Mouse (Mus musculus): Measurements from ENCODE around the gene Fbxo34. TPM values are rescaled to one million over a fixed set of nuclear protein-coding genes. Genes with fewer than 3 reads are reported as not detected.
"Not testable (repeated sequence)": the region's sequence is repeated elsewhere in the genome, so short reads cannot be mapped to it uniquely, and the experiment has no call there.

Fbxo34 gene
- total RNA-seq, 2 experiments from 2014 or later, result 11.2 to 20.7 TPM

DNA sequence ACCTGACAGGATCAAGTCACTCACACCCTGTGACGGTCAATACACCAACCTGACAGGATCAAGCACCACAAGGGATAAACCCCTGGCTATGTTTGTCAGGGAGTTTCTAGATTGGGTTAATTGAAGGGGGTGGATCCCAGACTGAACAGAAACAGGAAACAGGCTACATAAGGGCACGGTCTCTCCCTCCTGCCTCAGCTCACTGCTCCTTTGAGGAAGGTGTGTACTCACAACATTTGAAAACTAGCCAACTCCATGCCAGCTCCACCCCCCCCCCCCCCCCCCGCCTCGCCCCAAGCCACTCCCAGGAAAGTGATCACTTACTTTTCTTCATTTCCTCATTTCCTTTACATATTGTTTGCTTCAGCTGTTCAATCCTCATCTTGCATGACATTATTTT, 104.0 kb downstream of the Fbxo34 start:
- ATAC-seq (ENCODE audit: poor library complexity, severe bottlenecking), result peak; percentile 43; the same call in 1 of the 2 replicates

- no peak for ATAC-seq (ENCODE audit: poor library complexity, severe bottlenecking)
Measured at GRCm38 (mm10) chr14:47555225-47555624, 105.0 kb downstream of the Fbxo34 start.

DNA sequence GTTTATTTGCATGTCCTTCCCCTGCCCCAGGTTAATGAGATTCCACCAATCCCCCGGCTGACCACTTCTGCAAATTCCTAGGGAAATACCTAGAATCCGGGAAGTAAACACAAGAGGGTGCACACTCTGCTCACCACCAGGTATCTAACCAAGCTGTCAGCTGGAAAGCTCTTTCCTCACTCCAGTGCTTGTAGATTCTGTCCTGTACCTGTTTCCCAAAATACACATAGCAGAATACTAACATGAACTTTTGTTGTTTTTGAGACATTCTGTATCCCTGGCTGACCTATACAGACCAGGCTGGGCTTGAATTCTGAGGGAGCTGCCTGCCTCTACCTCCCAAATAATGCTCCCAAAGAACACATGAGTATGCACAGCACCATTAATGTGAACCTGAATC, 110.5 kb downstream of the Fbxo34 start:
- no peak for ATAC-seq (ENCODE audit: poor library complexity, severe bottlenecking)

- no peak for ATAC-seq (ENCODE audit: poor library complexity, severe bottlenecking)
Measured at GRCm38 (mm10) chr14:47562530-47562929, 112.3 kb downstream of the Fbxo34 start.

DNA sequence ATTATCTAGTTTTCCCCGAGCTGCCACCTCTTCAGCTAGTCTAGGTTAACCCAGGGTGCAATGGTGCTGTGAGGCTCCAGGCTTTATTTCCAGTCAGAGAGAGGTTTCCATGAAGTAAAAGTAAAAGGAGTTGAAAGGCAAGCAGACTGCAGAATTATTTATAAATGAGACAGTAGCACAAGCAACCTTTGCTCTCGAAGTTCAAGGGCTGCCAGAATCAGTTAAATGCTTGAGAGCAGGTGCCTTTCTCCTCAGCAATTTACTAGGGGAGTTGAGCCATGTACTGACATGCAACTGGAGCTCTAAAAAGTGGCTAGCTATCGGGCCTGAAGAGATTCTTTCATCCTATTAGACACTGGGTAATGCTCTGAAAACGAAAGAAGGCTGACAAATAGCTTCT, 112.9 kb downstream of the Fbxo34 start:
- ATAC-seq (ENCODE audit: poor library complexity, severe bottlenecking), result no peak

GRCm38 (mm10) chr14:47567962-47568652, 117.9 kb downstream of the Fbxo34 start:
- ATAC-seq (ENCODE audit: poor library complexity, severe bottlenecking), result peak; percentile 94

DNA sequence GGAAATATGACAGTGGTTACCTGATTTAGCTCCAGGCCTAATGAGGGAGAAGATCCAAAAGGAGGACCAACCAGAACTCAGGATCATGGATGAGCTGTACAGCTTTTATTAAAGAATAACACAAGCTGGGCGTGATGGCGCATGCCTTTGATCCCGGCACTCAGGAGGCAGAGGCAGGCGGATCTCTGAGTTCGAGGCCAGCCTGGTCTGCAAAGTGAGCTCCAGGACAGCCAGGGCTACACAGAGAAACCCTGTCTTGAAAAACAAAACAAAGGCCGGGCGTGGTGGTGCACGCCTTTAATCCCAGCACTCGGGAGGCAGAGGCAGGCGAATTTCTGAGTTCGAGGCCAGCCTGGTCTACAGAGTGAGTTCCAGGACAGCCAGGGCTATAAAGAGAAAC, 120.3 kb downstream of the Fbxo34 start, which contains the start of gene Atg14:
Gene Atg14 (minus strand): TSS at position 101 of the 400 bp plus-strand sequence.
- not testable (repeated sequence) for ATAC-seq (ENCODE audit: poor library complexity, severe bottlenecking)

GRCm38 (mm10) chr14:47572707-47573106, 122.5 kb downstream of the Fbxo34 start:
- no peak for ATAC-seq (ENCODE audit: poor library complexity, severe bottlenecking)

- ATAC-seq (ENCODE audit: poor library complexity, severe bottlenecking), result no peak
Measured at GRCm38 (mm10) chr14:47574721-47575120, 124.5 kb downstream of the Fbxo34 start.

- no peak for ATAC-seq (ENCODE audit: poor library complexity, severe bottlenecking)
Measured at GRCm38 (mm10) chr14:47576687-47577086, 126.5 kb downstream of the Fbxo34 start.

GRCm38 (mm10) chr14:47578086-47578485, 127.9 kb downstream of the Fbxo34 start:
- ATAC-seq (ENCODE audit: poor library complexity, severe bottlenecking), result no peak

GRCm38 (mm10) chr14:47581280-47581679, 131.1 kb downstream of the Fbxo34 start:
- no peak for ATAC-seq (ENCODE audit: poor library complexity, severe bottlenecking)

Other genes starting within 250 kb of the Fbxo34 start
- 28.1 and 30.4 TPM in 2 replicates for gene Wdhd1, start 173.6 kb upstream of the Fbxo34 start, total RNA-seq (2015)
- 66.9 and 71.0 TPM in 2 replicates for gene Wdhd1, start 173.6 kb upstream of the Fbxo34 start, total RNA-seq (2017)
- 20.3 and 23.5 TPM in 2 replicates for gene Socs4, start 173.5 kb upstream of the Fbxo34 start, total RNA-seq (2015)
- 15.7 and 18.1 TPM in 2 replicates for gene Socs4, start 173.5 kb upstream of the Fbxo34 start, total RNA-seq (2017)
- 65.7 and 68.3 TPM in 2 replicates for gene Mapk1ip1l, start 152.2 kb upstream of the Fbxo34 start, total RNA-seq (2015)
- gene Mapk1ip1l, start 152.2 kb upstream of the Fbxo34 start, total RNA-seq (2017), result 42.3 and 49.4 TPM in 2 replicates
- 1,575 and 1,670 TPM in 2 replicates for gene Lgals3, start 82.7 kb upstream of the Fbxo34 start, total RNA-seq (2015)
- 496 and 508 TPM in 2 replicates for gene Lgals3, start 82.7 kb upstream of the Fbxo34 start, total RNA-seq (2017)
- gene Dlgap5, start 32.0 kb upstream of the Fbxo34 start, total RNA-seq (2015), result 55.8 and 59.1 TPM in 2 replicates
- gene Dlgap5, start 32.0 kb upstream of the Fbxo34 start, total RNA-seq (2017), result 98.6 and 105 TPM in 2 replicates
- gene Atg14, start 120.2 kb downstream of the Fbxo34 start, total RNA-seq (2015), result 3.7 and 4.5 TPM in 2 replicates
- gene Atg14, start 120.2 kb downstream of the Fbxo34 start, total RNA-seq (2017), result 4.2 and 6.4 TPM in 2 replicates
- 26.1 and 28.6 TPM in 2 replicates for gene Ktn1, start 198.0 kb downstream of the Fbxo34 start, total RNA-seq (2015)
- gene Ktn1, start 198.0 kb downstream of the Fbxo34 start, total RNA-seq (2017), result 23.0 and 23.2 TPM in 2 replicates

All from megakaryocyte, adult 5-6 weeks (primary cell).